Mouse (Mus musculus) megakaryocyte, embryonic 14.5 days (primary cell): ENCODE results near the gene Specc1.

Experiments used
- FLI1 ChIP-seq: IDR thresholded peaks from 2 replicates; pipeline ENCODE4 v1.6.1; 2012; ENCODE audit warnings: low read length, inconsistent platforms, mixed read lengths
- GATA1 ChIP-seq: IDR thresholded peaks from 3 replicates; pipeline ENCODE4 v1.6.1; 2012; ENCODE audit warnings: mixed read lengths, low read length, inconsistent platforms, borderline replicate concordance

GRCm38 (mm10) chr11:62000099-62000498 is 43.5 kb downstream of the Specc1 start:
- no peak for TF ChIP-seq GATA1
- no peak for TF ChIP-seq FLI1
